Mouse (Mus musculus) brain, embryonic 14.5 days (tissue): ENCODE data around the gene Sorl1.

Experiments used
- CTCF ChIP-seq: fragments of 200-500 bp; IDR thresholded peaks from 2 replicates; pipeline ENCODE4 v1.5.1; 2012; ENCODE audit warnings: inconsistent platforms, mild to moderate bottlenecking, moderate library complexity, borderline replicate concordance; ENCODE audit not compliant: insufficient read depth, insufficient read length; ENCODE audit errors: extremely low read depth
- POLR2A ChIP-seq: fragments of 200-500 bp; IDR thresholded peaks from 2 replicates; pipeline ENCODE4 v1.6.1; 2012; ENCODE audit warnings: mild to moderate bottlenecking, inconsistent platforms, borderline replicate concordance; ENCODE audit not compliant: poor library complexity, insufficient read depth, insufficient read length, severe bottlenecking; ENCODE audit errors: extremely low read depth

DNA sequence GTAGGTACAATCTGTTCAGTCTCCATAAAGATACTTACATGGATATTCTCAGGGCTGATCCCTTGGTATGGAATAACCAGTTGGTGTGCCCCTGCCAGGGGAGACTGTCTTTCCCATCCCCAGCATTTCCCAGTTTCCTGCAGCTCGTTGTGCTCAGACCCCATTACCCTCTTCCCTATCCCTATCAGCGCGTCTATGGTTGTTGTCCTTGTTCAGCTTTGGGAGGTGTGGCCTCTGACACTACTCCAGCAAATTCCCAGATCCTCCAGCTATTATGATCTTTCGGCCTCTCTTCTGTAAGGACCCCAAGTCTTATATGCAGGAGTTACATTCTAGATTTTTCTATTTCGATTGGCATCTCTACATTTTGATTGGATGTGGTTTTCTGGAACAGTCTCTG lies 35.3 kb upstream of the Sorl1 start:
- TF ChIP-seq CTCF (no peak), POLR2A (no peak)
